Mouse (Mus musculus) left cerebral cortex, postnatal 14 days (tissue): ENCODE data around the gene Cpm. TPM values are rescaled to one million over a fixed set of nuclear protein-coding genes. Genes with fewer than 3 reads are reported as not detected.
"Not testable (repeated sequence)": the region's sequence is repeated elsewhere in the genome, so short reads cannot be mapped to it uniquely, and the experiment has no call there.

Experiments used
- DNase-seq, 2 experiments: peaks; one replicate each; pipeline ENCODE4 v3.0.0; 2021 to 2022; ENCODE audit warnings: low spot score in 2 of 2, mixed read lengths in 1 of 2
- intact Hi-C: fragments of 180-260 bp; cut with DNase I; formaldehyde crosslinking; loops from one replicate; pipeline ENCODE4 v1.15.1; 2025
- long read RNA-seq, 2 experiments: library from polyadenylated mRNA; stranded (forward); transcript quantifications; one replicate each; pipeline ENCODE4 v2.0.0; 2021
- total RNA-seq, 2 experiments: library from RNA; stranded (reverse); gene quantifications; 2 replicates each; pipeline ENCODE4 v1.2.3; 2021

Cpm gene
- total RNA-seq, result 1 to 10 TPM; 3.2 to 3.6 TPM
- long read RNA-seq, experiment 1, partial matches to known transcripts, result 2 of 9 reads
- long read RNA-seq, experiment 1, other reads (novel, unspliced or antisense), result 4 of 9 reads
- long read RNA-seq, experiment 2, partial matches to known transcripts, result 1 of 3 reads
- long read RNA-seq, experiment 2, other reads (novel, unspliced or antisense), result 2 of 3 reads

GRCm38 (mm10) chr10:117629169-117629971 lies at the start of gene Cpm:
Cpm (plus strand) TSS chr10:117629500.
- intact Hi-C loops, result no loop called here
- DNase-seq, result peak in 1 of 2 experiments; percentile 14

- intact Hi-C loops, result no loop called here
- DNase-seq, result no peak
These were observed 49.5 kb upstream of the Cpm start for GRCm38 (mm10) chr10:117579771-117580284.

GRCm38 (mm10) chr10:117580405-117580804 lies 48.9 kb upstream of the Cpm start:
- intact Hi-C loops, result no loop called here
- DNase-seq, result no peak

GRCm38 (mm10) chr10:117581007-117581752 lies 48.1 kb upstream of the Cpm start:
- intact Hi-C loops, result no loop called here
- DNase-seq, result no peak

DNA sequence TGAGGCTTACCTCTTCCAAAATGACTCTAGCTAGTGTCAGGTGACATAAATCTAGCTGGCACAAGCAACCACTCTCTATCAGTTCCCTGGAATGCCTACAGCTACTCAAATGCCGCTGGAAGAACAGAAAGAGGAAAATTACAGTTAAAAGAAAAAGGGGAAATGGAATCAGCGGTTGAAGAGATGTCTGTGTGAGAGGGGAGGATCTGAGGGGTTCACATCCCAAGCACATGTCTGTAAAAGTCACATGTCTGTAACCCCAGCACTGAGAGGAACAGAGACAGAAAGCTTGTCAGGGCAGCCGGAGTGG lies 47.6 kb upstream of the Cpm start:
- intact Hi-C loops, result no loop called here
- DNase-seq, result no peak

DNA sequence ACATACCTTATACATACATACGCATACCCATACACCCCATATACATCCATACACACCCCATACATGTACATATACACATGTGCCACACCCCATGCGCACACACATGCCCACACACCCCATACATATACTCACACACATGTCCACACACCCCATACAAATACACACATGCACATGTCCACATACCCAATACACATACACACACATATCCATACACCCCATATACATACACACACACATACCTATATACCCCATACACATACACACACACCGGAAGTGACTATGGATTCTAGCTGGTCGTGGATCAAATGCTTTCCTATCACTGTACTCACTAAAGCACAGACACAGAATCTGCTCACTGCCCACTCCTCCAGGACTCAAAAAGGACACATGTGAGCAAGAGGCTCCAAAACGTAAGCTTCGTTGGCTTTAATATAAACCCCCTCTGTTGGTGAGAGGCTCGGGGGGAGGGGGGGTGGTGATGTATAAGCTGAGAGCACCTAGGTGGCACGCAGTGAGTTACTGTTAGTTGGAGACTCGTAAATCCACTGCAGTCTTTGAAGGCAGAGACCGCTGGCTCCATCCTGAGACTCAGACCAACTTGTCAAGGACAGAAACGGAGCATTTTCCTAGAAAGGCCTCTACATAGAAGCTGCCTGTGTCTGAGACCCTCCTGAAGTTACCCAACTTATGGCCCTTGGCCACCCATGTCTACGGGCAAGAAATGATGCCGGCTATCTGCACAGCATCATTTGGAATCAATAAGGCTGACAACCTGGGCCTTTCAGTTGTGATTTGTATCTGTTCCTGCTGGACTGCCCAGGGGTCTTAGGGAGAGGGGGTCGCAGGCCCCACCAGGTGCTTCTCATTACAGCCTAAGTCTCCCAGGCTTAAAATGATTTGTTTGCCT lies 45.9 kb upstream of the Cpm start:
- no peak for DNase-seq
- intact Hi-C loops, result no loop called here

DNA sequence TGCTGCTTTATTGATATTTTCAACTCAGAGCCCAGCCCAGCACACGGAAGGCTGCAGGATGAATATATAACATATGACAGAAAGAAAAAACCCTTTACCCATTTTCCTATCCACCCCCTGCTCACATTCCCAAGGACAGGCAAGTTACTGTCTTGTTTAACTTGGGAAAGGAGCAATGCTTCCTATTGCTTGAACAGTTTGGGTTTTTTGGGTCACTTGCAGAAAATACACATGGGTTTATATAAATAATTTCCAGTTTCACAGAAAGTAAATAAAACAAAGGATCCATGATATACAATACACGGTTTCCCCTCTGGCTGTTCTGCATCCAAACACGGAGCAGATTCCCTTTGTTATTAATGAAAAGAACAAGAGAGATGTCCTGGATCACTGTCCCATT lies 45.2 kb upstream of the Cpm start:
- no peak for DNase-seq
- intact Hi-C loops, result no loop called here

DNA sequence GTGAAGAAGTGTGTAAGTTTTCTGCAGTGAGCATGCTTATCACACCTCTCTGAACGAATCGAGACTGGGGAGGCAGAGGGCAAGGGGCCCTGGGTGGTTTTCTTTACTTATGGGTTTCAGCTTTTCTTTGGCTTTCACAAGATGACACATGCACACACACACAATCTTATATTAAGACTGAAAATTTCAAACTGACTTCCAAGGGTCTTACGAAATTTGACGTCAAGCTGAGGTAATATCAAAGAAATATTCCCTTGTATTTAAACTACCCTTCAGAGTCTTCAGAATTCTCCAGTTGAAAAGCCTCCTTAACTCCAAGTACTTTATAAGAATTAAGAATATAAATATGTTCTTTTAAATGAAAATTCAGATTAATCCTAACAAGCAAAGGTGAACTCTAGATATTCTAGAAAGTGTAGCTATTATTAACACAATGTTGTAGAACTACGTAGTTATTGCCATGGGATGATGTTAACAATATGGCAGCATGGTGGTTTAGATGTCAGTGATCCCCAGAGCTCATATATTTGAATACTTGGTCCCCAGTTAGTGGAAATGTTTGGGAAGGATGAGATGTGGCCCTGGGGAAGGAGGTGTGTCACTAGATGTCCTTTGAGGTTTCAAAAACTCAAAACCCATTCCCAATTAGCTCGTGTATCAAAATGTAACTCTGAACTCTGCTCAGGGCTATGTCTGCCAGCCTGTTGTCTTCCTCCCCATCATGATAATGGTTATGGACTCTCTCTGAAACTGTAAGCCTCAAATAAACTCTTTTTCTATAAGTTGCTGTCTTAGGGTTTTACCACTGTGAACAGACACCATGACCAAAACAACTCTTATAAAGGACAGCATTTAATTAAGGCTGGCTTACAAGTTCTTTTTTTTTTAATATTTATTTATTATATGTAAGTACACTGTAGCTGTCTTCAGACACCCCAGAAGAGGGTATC lies 44.5 kb upstream of the Cpm start:
- DNase-seq, result no peak
- intact Hi-C loops, result no loop called here

DNA sequence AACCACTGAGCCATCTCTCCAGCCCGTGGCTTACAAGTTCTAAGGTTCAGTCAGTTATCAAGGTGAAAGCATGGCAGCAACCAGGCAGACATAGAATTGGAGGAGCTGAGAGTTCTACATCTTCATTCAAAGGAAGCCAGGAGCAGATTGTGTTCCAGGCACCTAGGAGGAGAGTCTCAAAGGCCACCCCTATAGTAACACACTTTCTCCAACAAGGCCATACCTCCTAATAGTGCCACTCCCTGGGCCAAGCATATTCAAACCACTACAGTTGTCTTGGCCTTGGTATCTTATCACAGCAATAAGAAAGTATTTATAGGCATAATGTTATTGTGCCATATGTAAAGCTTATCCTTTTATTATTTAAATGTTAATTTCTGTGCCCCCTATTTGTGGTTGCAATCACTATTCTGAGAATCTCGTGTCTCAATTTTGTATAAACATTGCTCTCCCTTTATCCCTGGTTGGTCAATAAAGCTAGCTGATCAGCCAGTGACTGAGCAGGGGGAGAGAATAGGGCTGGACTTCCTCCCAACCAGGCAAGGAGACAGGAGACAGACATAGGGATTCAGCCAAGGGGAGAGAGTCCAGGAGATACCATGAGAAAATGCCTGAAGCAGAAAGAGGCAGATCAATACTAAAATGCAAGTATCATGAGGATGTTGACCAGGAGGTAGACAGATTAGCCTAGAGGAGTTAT lies 43.5 kb upstream of the Cpm start:
- no peak for DNase-seq
- intact Hi-C loops, result no loop called here

DNA sequence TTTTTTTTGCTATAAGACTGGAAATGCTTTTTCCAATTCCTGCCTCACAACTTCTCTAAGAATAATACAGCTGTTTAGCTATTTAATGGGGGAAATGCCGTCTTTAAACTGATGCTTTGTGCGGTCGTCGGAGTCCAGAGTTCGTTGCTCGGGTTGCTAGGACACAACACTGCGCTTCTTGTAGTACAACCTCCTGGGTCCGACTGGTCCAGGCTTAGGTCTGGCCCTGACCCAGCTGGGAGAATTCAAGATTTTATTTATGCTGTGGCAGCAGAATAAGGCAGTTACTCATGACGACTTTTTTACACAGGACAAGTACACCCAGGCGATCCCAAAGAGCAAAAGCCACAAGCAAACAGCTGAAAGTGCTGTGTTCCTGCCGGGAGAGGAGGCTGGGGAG lies 42.4 kb upstream of the Cpm start:
- peak; percentile 15 to 22 for DNase-seq

GRCm38 (mm10) chr10:117587335-117587734 lies 42.0 kb upstream of the Cpm start:
- no peak for DNase-seq
- intact Hi-C loops, result no loop called here

More for the DNA sequence above, 42.4 kb upstream of the Cpm start:
- intact Hi-C loops, result no loop called here

DNA sequence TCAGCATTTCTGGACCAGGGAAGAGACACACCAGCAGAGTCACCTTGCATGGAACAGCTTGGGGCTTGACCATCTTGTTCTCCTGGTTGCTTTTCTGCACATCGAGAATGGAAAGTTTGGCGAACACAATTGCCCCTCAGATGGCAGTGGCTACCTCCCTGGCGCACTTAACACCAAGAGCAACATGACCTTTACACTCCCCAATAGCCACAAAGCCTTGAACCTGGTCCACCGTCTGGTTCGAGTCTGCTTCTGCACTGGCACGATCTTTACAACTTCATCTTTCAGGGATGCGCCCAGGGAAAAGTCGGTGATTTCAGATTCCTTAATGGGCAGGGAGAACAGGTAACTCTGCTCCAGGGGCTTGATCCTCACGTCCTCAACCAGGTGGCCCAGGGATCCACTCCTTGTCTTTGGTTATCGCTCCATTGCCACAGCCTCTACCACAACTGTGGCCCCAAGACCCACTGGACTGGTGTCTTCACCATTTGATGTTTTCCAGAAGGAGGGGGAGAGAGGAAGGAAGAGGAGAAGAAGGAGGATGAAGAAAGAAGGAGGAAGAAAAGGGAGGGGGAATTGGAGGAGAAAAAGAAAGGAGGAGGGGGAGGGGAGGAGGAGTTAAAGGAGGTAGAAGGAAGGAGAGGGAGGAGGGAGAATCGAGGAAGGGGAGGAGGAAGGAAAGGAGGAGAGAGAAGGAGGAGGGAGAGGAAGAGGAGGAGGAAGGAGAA lies 40.7 kb upstream of the Cpm start:
- DNase-seq, intact Hi-C loops: not testable (repeated sequence)

DNA sequence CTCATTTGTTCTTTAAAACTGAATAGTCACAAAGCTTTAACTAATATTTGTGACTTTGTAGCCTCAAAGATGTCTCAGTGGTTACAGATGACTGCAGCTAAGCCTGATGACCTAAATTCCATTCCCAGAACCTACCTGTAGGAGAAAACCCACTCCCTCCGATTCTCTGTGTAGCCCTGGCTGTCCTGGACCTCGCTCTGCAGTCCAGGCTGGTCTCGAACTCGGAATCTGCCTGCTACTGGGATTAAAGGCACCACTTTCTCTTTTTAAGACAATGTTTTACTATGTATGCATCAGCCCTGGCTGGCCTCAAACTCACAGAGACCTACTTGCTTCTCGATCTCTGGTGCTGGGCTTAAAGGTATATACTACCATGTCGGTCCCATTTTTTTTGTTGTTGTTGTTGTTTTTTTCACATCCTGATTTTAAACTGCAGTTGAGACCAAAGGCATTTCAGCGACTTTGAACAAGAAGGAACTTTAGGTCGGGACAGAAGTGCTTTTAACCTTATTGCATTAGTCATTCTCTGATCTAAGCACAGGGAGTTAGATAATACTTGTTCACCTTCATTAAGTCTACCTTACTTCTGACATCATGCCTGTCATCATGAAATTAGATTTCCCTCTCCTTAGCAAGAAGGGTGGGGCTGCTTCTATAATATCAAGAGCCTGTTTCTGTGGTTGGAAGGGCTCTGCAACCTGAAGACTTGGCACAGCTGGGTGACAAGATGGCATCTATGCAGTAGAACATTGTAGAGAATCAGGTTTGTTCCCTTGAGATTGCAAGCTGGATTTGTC lies 40.0 kb upstream of the Cpm start:
- intact Hi-C loops, result no loop called here
- no peak for DNase-seq

DNA sequence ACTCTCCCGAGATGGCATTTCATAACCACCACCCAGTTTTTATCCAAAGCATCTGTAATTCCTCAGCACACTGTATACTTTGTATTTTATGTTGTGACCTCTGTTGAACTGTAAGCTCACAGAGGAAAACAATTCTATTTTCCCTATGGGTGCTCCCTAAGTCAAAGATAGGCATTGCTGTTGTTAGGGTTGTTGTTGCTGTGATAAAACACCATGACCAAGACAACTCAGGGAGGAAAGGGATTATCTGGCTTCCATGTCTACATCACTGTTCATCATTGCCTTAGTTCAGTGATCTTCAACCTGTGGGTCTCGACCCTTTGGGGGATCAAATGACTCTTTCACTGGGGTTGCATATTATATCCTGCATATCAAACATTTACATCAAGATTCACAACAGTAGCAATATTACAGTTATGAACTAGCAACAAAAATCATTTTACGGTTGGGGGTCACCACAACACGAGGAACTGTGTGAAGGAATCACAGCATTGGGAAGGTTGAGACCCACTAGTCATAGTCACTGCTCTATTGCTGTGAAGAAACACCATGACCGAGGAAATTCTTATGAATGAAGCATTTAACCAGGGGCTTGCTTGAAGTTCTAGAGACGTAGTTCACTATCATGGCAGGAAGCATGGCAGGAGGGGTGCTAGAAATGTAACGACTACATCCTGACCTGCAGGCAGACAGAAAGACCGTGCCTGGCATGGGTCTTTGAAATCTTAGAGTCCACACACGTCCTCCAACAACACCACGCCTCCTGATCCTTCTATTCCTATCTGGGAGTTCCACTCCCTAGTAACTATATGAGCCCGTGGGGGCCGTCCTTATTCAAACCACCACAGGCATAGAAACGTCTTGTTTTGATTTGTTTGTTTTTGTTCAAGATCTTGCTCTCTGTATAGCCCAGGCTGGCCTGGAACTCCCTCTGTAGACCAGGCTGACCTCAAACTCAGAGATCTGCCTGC lies 38.7 kb upstream of the Cpm start:
- DNase-seq, result no peak
- intact Hi-C loops, result no loop called here

- intact Hi-C loops, result no loop called here
- DNase-seq, result no peak
These were observed 37.5 kb upstream of the Cpm start for GRCm38 (mm10) chr10:117591766-117592165.
